Mouse (Mus musculus) B cell, adult (primary cell): ENCODE measurements around the gene Tex44. TPM values are rescaled to one million over a fixed set of nuclear protein-coding genes. Genes with fewer than 3 reads are reported as not detected.

Experiments used
- total RNA-seq: library from RNA; stranded (reverse); gene quantifications from 4 replicates; pipeline ENCODE4 v1.2.4, GENCODE M21; 2023; ENCODE audit not compliant: inconsistent age

The Tex44 gene
- not detected in 4 replicates for total RNA-seq

GRCm38 (mm10) chr1:86426128-86426527, at the start of gene Tex44, which contains the start of gene Nmur1:
Gene Tex44 (plus strand): TSS chr1:86426329.
Gene Nmur1 (minus strand): TSS chr1:86426228.

Other genes with a start within 250 kb of the Tex44 start
- 23.8 to 31.4 TPM (median 28.3 TPM) in 4 replicates for gene B3gnt7, start 123.5 kb upstream of the Tex44 start, total RNA-seq
- 528 to 575 TPM (median 550 TPM) in 4 replicates for gene Ncl, start 66.9 kb upstream of the Tex44 start, total RNA-seq
- gene Nmur1, start 101 bp upstream of the Tex44 start, total RNA-seq, result not detected in 4 replicates
- 1,773 to 1,963 TPM (median 1,863 TPM) in 4 replicates for gene Ptma, start 100.4 kb downstream of the Tex44 start, total RNA-seq
- 17.6 to 25.3 TPM (median 23.5 TPM) in 4 replicates for gene Pde6d, start 156.3 kb downstream of the Tex44 start, total RNA-seq
- 11.5 to 14.7 TPM (median 14.4 TPM) in 4 replicates for gene Cops7b, start 156.6 kb downstream of the Tex44 start, total RNA-seq
- gene Nppc, start 244.2 kb downstream of the Tex44 start, total RNA-seq, result not detected in 4 replicates